Mouse (Mus musculus): ENCODE measurements around the gene Hs1bp3.

Gene Hs1bp3

DNA sequence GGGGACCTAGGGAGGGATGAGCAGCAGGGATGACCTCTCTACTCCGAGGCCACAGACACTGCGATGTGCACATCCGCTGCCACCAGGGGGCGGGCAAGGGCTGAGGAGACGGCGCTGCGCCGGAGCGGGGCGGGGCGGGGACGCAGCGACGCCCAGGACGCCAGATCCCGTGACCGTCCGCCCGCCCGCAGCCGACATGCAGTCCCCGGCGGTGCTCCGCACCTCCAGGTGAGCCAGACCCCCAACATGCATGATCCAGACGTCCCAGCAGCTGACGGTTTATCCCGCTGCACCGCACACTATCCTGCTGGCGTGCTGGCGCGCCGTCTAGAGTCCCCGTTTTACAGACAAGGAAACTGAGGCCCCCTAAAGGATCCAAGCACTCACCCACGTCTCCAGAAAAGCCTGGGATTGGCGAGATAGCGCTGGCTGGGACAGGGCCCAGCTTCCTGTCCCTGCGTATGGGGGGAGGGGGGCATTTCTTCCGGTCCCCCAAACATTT is at the start of gene Hs1bp3:
Gene Hs1bp3, plus strand, starts transcription at position 163 of the 502 bp plus-strand sequence.
- peak; percentile 74 for DNase-seq (ENCODE audit: low read depth)

- DNase-seq (ENCODE audit: low read depth): no peak
These were observed 46.9 kb upstream of the Hs1bp3 start for GRCm38 (mm10) chr12:8266311-8266710.

DNA sequence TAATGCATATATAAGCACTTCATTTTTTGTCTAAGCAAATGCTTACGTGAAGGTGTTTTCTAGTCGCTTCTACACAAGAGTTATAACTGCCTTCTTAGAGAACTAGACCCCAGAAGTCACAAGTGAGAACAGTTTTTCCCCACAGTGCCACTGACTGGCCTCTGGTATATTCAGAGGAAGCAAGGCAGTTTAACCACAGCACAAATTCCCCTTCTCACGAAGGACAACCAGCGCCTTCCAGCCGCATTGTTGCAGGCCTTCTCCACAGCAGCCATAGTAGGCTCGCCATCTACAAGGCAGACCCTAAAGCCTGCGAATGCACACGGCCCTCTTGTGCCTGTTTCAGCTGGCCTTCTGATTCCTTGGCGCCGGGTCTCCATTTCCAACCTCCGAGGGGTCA is 43.6 kb upstream of the Hs1bp3 start:
- no peak for DNase-seq (ENCODE audit: low read depth)

GRCm38 (mm10) chr12:8271405-8271804 is 41.8 kb upstream of the Hs1bp3 start:
- no peak for DNase-seq (ENCODE audit: low read depth)

DNA sequence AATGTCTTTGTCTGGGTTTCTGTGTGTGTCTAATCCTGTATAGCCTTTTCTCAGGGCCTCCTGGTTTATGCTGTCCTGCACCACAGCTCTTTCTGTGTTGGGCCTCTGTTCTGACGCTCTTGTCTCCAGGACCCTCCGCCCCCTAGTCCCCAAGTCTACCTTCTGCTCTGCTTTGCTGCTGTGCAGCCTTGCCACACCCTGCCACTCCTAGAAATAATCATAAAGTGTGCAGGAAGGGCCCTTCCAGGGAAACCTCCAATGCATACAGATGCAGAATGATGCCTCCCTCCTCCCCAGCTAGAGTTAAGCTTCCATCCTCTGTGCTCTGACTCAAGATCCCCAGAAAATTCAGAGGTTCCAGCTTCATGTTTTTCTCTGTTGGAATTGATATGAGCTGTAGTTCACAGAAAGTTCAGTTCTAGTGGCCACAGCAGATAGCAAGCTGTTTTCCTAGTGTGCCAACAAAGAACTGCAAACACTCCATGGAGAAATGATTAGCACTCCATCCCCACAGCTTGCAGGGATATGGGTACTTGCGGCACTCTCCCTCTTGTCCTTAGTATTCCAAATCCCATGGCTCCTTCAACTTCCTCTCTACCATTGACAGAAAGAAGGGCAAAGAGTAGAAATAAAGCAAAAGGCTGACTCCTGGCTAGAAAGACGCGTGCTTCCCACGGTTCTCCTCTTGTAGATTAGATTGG is 39.6 kb upstream of the Hs1bp3 start:
- DNase-seq (ENCODE audit: low read depth): no peak

GRCm38 (mm10) chr12:8275424-8275823 is 37.8 kb upstream of the Hs1bp3 start:
- DNase-seq (ENCODE audit: low read depth): no peak

DNA sequence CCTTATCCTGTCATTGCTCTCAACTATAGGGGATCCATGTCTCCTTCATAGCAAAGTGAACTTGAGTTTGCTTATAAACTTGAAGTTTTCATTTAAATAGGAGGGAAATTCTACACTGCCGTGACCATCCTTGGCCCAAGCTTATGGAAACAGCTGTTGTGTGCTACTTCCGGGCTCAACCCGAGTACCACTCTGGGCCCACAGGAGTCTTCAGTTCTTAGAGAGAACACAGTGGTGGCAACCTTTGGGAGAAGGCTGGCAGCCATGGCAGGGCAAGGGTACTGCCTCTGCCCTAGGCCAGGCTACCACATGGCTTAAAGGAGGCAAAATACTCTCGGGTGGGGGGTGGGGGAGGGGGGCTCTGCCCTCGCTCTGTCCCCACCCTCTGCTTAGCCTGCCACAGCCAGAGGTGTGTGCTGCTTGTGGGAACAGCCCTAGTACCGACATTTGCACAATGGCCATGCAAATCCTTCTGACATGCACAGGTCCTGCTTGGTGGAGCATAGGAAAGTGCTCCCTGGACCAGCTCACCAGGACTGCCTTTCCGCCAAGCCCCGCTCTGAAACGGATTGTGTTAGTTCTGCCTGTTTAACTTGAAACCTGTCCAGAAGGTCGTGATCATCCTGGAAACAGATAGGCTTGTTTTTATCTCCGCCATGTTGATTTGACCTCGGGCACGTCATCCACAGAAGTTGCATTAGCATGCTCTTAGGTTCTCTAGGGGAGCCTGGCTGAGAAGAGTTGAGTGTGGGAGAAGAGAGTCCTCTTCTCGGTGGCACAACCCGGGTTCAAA is 31.8 kb upstream of the Hs1bp3 start:
- DNase-seq (ENCODE audit: low read depth): no peak

DNA sequence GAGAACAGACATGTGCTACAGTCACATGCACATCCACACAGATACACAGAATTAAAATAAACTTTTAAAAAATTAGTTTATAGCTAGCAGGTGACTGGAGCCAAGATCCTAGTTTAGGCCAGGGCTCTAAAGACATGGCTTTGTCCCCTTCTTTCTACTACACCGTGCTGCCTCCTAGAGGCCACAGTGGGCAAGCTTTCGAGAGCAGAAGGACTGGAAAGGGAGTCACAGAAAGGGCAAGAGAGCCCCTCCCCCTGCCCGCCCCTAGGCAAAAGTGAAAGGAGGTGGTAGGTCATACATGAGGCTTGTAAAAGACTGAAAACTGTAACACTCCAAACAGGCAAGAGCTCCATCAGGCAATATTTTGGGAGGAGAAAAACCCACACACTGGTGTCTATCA is 25.3 kb upstream of the Hs1bp3 start:
- DNase-seq (ENCODE audit: low read depth): no peak

- DNase-seq (ENCODE audit: low read depth): no peak
These were observed 24.1 kb upstream of the Hs1bp3 start for GRCm38 (mm10) chr12:8289099-8289498.

- no peak for DNase-seq (ENCODE audit: low read depth)
These were observed 23.7 kb upstream of the Hs1bp3 start for GRCm38 (mm10) chr12:8289499-8289898.

DNA sequence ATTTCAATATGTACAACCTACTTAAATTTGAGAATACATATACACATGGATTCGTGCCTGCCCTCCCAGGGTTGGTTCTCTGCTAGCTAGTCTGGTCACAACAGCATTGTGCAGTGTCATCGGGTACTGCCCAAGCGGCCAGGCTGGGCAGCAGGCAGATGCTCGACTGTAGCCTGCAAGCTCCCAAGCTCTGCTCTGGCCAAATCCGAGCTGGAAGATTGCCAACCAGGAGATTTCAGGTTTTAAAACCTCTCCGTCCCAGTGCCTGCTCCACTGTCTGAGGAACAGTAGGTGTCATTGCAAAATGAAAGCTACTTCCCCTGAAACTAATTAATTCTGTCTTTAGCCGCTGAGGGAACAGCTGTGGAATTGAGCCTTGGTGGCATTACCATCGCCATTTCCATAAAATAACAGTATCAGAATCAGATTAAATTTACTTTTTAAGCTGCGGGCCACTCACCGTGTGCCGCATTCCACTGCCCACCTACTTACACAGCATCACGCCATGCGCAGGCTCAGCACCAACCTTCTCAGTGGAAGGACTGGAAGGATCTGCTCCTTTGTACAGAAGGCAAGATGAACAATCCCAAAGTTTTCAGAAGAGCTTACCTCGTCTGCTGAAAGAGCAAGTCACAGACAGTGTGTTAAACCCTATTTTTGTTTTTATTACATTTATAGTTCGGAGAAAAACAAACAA is 21.9 kb upstream of the Hs1bp3 start:
- DNase-seq (ENCODE audit: low read depth): no peak

DNA sequence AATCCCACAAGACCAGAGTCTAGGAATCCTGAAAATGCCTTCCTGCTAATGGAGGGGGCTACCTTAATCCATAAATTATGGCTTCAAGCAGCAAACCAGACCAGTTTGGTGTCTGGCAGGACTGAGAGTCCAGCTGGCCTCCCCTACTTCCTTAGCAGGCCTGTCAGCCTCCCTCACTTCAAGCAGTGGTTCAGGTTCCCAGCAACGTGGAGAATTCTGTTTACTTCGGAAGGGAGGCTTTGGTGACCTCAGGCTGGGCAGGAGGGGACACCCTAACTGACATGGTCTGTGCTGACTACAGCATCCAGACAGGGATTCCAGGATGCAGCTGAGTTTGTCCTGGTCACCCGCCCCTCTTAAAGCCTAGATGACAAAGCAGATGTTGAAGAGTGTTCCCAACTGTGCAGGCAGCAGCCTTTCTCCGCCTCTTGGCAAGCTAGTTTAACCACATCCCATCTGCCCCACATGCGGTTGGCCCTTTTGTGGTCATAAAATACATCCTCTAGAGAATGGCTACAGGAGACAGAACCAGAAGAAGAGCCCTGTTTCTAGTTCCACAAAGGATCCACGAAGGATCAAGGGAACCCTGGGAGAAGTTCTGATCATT is 17.8 kb upstream of the Hs1bp3 start:
- peak; percentile 29 for DNase-seq (ENCODE audit: low read depth)

- no peak for DNase-seq (ENCODE audit: low read depth)
These were observed 17.1 kb upstream of the Hs1bp3 start for GRCm38 (mm10) chr12:8296154-8296553.

- DNase-seq (ENCODE audit: low read depth): no peak
These were observed 15.5 kb upstream of the Hs1bp3 start for GRCm38 (mm10) chr12:8297586-8298214.

DNA sequence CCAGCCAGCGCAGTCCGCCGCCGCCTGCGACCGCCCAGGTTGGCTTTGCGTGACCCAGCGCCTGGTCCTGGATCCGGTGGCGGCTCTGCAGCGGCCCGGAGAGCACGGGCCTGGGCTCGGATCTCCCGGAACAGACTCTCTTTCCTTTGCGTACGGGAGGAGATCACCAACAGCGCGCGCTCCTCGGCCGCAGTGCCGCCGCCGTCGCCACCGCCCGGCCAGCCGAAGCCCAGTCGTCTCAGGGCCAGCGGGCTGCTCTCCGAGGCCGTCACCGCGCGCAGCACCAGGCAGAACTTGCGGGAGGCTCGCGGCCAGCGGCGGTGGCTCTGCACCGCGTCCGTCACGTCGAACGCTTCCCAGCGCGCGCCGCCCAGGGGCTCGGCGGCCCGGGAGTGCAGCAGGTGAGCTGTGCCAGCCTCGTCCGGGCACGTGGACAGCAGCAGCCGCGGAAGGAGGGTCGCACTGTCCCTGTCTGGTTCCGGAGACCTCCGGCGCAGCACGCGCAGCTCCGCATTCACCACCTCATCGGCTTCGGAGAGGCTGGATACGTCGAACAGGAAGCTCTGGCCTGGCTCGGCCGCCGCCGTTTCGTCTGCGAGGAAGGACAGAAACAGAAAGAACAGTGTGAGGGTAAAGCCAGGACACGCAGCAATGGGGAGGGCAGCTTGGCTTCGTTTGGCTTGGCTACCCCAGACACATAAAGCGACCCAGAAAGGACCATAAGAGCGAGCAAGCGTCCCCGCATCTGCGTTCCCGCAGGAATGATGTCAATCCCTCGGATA is 14.7 kb upstream of the Hs1bp3 start:
- DNase-seq (ENCODE audit: low read depth): no peak

DNA sequence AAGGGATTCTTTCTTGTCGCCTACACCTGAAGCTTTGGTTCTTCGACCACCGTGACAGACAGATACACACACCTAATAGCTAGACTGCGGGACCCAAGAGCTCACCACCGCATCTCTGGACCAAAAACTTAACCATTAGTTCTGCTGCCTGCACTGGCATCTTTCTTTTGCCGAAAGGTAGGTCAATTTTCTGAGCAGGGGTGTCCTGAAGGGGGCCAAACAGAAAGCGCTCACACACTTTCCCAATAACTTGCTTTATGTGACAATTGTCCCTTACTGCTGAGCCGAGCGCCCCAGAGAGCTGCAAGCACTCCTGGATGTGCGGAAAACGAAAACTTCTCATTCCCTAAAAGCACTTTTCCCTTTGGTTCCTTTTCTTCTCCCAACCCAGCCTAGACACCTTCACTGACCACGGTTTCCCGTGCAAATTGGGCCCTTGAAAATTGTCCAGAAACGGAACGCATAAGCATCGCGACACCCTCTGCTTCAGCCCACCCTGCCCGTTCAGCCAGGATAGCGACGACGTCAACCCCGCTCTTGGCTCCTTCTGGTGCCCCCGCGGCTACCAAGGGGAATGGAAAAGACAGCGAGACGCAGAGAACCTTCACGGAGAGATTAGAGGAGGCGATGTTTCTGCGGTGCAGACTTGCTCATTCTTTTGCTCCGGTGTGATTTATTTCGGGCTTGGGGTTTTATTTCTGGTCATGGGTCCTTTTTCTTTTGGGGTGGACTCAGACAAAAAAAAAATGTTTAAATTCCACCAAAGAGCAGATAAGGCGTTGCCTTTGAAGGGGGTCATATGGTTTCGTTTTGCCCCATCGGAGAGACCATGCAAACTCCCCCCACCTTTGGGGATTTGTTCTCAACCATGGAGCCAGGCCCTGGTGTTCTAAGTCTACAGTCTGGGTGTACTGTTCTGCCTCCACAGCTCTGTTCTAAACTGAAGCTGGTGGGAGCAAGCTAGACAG is 13.8 kb upstream of the Hs1bp3 start:
- no peak for DNase-seq (ENCODE audit: low read depth)

GRCm38 (mm10) chr12:8300111-8300480 is 13.1 kb upstream of the Hs1bp3 start:
- no peak for DNase-seq (ENCODE audit: low read depth)

- DNase-seq (ENCODE audit: low read depth): no peak
These were observed 12.7 kb upstream of the Hs1bp3 start for GRCm38 (mm10) chr12:8300521-8300920.

DNA sequence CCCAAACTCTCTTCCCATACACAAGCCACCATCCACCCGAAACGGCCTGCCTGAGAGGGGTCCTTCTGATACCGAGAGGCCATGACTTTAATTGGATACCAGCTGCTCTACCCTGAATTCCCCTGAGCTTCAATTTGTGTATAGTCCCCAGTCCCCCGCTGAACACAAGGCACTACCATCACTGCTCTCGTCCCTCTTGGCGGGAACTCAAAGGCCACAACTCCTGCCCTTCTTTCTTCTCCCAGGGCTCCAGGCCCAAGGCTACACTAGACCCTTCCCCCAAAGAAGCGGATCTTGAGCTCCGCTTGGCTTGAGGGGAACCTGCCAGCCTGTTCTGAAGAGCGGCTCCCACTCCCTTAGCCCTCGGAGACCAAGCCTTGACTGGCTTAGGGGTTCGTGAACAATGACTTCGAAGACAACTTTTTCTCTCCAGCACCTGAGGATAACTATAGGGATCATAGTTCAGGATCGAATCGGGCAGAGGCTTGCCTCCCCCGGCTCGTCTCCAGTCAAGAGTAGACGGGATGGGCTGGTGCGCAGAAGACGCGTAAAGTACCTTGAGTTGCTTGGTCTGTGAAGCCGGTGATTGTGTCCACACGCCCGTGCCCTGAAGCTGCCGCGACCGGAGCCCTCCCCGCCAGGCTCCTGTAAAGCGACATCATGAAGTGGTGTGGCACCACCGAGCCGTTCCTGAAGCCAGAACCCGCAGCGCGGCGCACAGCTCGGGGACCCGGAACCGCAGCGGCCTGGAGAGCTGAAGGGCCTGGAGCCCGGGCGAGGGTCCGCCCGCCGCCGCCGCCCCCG is 12.0 kb upstream of the Hs1bp3 start:
- DNase-seq (ENCODE audit: low read depth): no peak
